Comparison of ENCODE assay signal across 8 mouse cellular contexts in genomic region chr14:25608618-25609017, GRCm38 (mm10).
DNase-seq lines count a peak whose midpoint lies in the region; ATAC-seq and TF ChIP-seq lines count a peak whose summit lies in the region.

No protein-coding gene starts in this region.

- 16% methylated on average over 4 of the region's 4 CpGs for WGBS in lung, embryonic 14.5 days
- 10% methylated on average over 4 of the region's 4 CpGs for WGBS in embryonic facial prominence, embryonic 15.5 days
- 26% methylated on average over 4 of the region's 4 CpGs for WGBS in limb, embryonic 15.5 days
- 9% methylated on average over 4 of the region's 4 CpGs for WGBS in thymus, adult 2 months

- no peaks in the 10 kb centered on the region for H3K9me3 ChIP-seq in lung, embryonic 14.5 days (ENCODE audit: low read depth, low read length)
- no peaks in the 10 kb centered on the region for H3K9me3 ChIP-seq in embryonic facial prominence, embryonic 15.5 days (replicated peaks)
- no peaks in the 10 kb centered on the region for H3K9me3 ChIP-seq in limb, embryonic 15.5 days

- no peak for DNase-seq in lung, embryonic 14.5 days
- no peak for DNase-seq in lung, postnatal 4 days
- DNase-seq in thymus, adult 2 months = peak; percentile 37
- DNase-seq in embryo, embryonic 10.5 days (ENCODE audit: low spot score) = no peak
- no peak for DNase-seq in left cerebral cortex, postnatal 4 days
- DNase-seq in lung, postnatal 36 days = no peak

- H3K4me2 ChIP-seq in lung, embryonic 14.5 days = peak overlapping the region; percentile 99
- H3K4me2 ChIP-seq in embryonic facial prominence, embryonic 15.5 days (replicated peaks) = peak overlapping the region; percentile 98
- peak overlapping the region; percentile 96 for H3K4me2 ChIP-seq in limb, embryonic 15.5 days

- ATAC-seq in lung, embryonic 14.5 days (ENCODE audit: insufficient read depth) = no peak
- ATAC-seq in embryonic facial prominence, embryonic 15.5 days (ENCODE audit: insufficient number of reproducible peaks, low FRiP score, low TSS enrichment, low read depth) = no peak
- no peak for ATAC-seq in limb, embryonic 15.5 days (ENCODE audit: insufficient number of reproducible peaks, low FRiP score, low TSS enrichment, low read depth)

- peak overlapping the region; percentile 71 for H3K4me3 ChIP-seq in lung, embryonic 14.5 days (ENCODE audit: low read depth, low read length)
- H3K4me3 ChIP-seq in embryonic facial prominence, embryonic 15.5 days (replicated peaks) = peak overlapping the region; percentile 66
- H3K4me3 ChIP-seq in limb, embryonic 15.5 days = peak overlapping the region; percentile 67
- peak overlapping the region; percentile 66 for H3K4me3 ChIP-seq in thymus, adult 2 months (ENCODE audit: control insufficient read depth, insufficient read depth, low read length)

- no peaks in the 10 kb centered on the region for H3K36me3 ChIP-seq in lung, embryonic 14.5 days (ENCODE audit: insufficient read depth)
- 0 out of 2 replicates have a peak, but pooled peaks cover 3% of the 10 kb centered on the region for H3K36me3 ChIP-seq in embryonic facial prominence, embryonic 15.5 days
- no peaks in the 10 kb centered on the region for H3K36me3 ChIP-seq in limb, embryonic 15.5 days
- H3K36me3 ChIP-seq in thymus, adult 2 months (ENCODE audit: control insufficient read depth, insufficient read depth, low read length) = no peaks in the 10 kb centered on the region

- intact Hi-C loops in left cerebral cortex, postnatal 4 days (cut with DNase I) = no loop called here

- peak overlapping the region; percentile 94 for H3K27ac ChIP-seq in lung, embryonic 14.5 days (ENCODE audit: low read depth)
- peak overlapping the region; percentile 89 for H3K27ac ChIP-seq in embryonic facial prominence, embryonic 15.5 days (replicated peaks)
- peak overlapping the region; percentile 90 for H3K27ac ChIP-seq in limb, embryonic 15.5 days
- peak overlapping the region; percentile 67 for H3K27ac ChIP-seq in thymus, adult 2 months (ENCODE audit: control insufficient read depth, insufficient read depth, low read length)

- TF ChIP-seq POLR2A in thymus, adult 2 months (IDR thresholded peaks at IDR 0.05; ENCODE audit: control insufficient read depth, extremely low read depth, insufficient read depth, low read length, poor library complexity) = no peak

- H3K27me3 ChIP-seq in lung, embryonic 14.5 days (ENCODE audit: insufficient read depth, low read length) = no peaks in the 10 kb centered on the region
- no peaks in the 10 kb centered on the region for H3K27me3 ChIP-seq in embryonic facial prominence, embryonic 15.5 days
- H3K27me3 ChIP-seq in limb, embryonic 15.5 days = no peaks in the 10 kb centered on the region
- H3K27me3 ChIP-seq in thymus, adult 2 months (ENCODE audit: control insufficient read depth, insufficient read depth, low read length) = no peaks in the 10 kb centered on the region

- no peak for TF ChIP-seq CTCF in lung, embryonic 14.5 days (IDR thresholded peaks at IDR 0.05; ENCODE audit: low read depth)
- no peak for TF ChIP-seq CTCF in thymus, adult 2 months (IDR thresholded peaks at IDR 0.05; ENCODE audit: borderline replicate concordance, control insufficient read depth, extremely low read depth, insufficient read depth, low read length, poor library complexity)

- peaks cover 48% of the 10 kb centered on the region for H3K4me1 ChIP-seq in lung, embryonic 14.5 days (ENCODE audit: insufficient read depth)
- peaks cover 74% of the 10 kb centered on the region for H3K4me1 ChIP-seq in embryonic facial prominence, embryonic 15.5 days
- H3K4me1 ChIP-seq in limb, embryonic 15.5 days = peaks cover 82% of the 10 kb centered on the region
- H3K4me1 ChIP-seq in thymus, adult 2 months (replicated peaks; ENCODE audit: control insufficient read depth, insufficient read depth, low read length) = peaks cover 38% of the 10 kb centered on the region

- H3K9ac ChIP-seq in lung, embryonic 14.5 days = peak overlapping the region; percentile 90
- peak overlapping the region; percentile 75; the same call in 1 of the 2 replicates for H3K9ac ChIP-seq in embryonic facial prominence, embryonic 15.5 days
- peak overlapping the region; percentile 20; the same call in 1 of the 2 replicates for H3K9ac ChIP-seq in limb, embryonic 15.5 days

Comparison
In these comparisons a context has a peak if more than half of its experiments do, and no peak if none do; other contexts are left out.
1. H3K9ac ChIP-seq: peak in every context shown above with its lines; median percentile 90 in lung, embryonic 14.5 days; 75 in embryonic facial prominence, embryonic 15.5 days; 20 in limb, embryonic 15.5 days.